Mouse (Mus musculus): ENCODE measurements at regions not wholly inside any gene's neighbourhood (a gene's known extent, or its start where the extent isn't known, plus 50 kb on each side); places are given as distances from the start of the nearest gene placed in this dataset.

DNA sequence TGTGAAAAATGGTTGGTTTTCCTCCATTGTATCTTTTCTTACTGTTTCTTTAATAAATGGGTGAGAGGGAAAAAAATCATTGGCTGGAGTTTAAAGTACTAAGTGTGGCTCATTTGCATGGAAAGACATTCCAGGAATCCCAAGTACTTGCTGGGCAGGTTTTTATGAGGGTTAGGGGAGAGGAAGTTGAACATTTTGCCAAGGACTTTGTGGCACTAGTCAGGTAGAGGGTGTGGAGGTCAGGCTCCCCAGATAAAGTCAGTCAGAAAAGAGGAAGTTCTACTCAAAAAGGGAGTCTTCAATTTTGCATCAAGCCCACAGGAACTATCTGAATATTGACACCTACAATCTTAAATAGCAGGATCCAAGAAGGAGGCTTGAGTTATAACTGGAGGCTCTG is 346.5 kb upstream of the Dab2 start:
- no peak for TF ChIP-seq CTCF (IDR thresholded peaks at IDR 0.05 in 2 of 3, conservative IDR thresholded peaks at IDR 0.05 in 1 of 3; ENCODE audit: control insufficient read depth in 1 of 3, insufficient read depth in 1 of 3, low read depth in 2 of 3, low read length in 3 of 3, poor library complexity in 1 of 3, severe bottlenecking in 1 of 3)
- TF ChIP-seq ELF1 (IDR thresholded peaks at IDR 0.05; ENCODE audit: low read depth, low read length): no peak
- no peak for TF ChIP-seq POLR2A (IDR thresholded peaks at IDR 0.05; ENCODE audit: control insufficient read depth in 1 of 2, insufficient read depth in 1 of 2, low read depth in 1 of 2, low read length in 2 of 2, poor library complexity in 1 of 2)
- TF ChIP-seq BHLHE40 (IDR thresholded peaks at IDR 0.05; ENCODE audit: borderline replicate concordance, low read depth, low read length): no peak
- TF ChIP-seq EP300 (IDR thresholded peaks at IDR 0.05; ENCODE audit: low read depth in 1 of 2, low read length in 2 of 2): peak in 1 of 2 experiments; percentile 71; a peak in 2 of 4 replicates

Data from MEL (cell line).